Mouse (Mus musculus): ENCODE data around the gene Usp10. TPM values are rescaled to one million over a fixed set of nuclear protein-coding genes. Genes with fewer than 3 reads are reported as not detected.

The Usp10 gene
- total and polyA plus RNA-seq, 3 experiments: 227 to 398 (median 263) TPM

DNA sequence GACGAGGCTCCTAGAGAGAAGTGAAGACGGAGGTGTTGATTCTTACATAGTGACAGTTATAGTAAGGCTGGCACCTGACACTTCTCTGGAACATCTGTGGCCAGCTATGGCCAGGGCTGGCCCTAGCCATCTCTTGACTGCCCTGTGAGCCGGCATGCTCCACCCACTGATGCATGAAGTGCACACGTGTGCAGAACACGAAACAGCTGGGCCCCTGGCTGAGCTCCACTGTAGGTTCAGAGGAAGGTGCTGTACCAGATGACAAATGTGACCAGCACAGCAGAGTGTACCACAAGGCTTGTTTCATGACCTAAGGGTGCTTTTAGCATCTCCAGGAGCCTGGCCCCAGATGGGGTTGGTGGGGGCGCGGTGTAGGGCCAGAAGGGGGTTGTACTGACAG, 84.0 kb downstream of the Usp10 start:
- Histone ChIP-seq H3K79me2 (ENCODE audit: control insufficient read depth, insufficient read depth, low read length, poor library complexity) (no peaks in the 10 kb centered on the region), H3K9ac (ENCODE audit: control insufficient read depth, low read depth, low read length, poor library complexity, severe bottlenecking) (no peak overlapping the region), H3K4me3 (ENCODE audit: control insufficient read depth in 1 of 2, insufficient read depth in 1 of 2, low read depth in 2 of 2, low read length in 2 of 2) (no peak overlapping the region), H3K4me1 (ENCODE audit: control insufficient read depth in 1 of 2, insufficient read depth in 2 of 2, low read length in 2 of 2) (no peaks in the 10 kb centered on the region), H3K36me3 (ENCODE audit: control insufficient read depth in 1 of 2, insufficient read depth in 2 of 2, low read length in 2 of 2) (no peaks in the 10 kb centered on the region), H3K27ac (ENCODE audit: control insufficient read depth, low read depth, low read length) (no peak overlapping the region), H3K9me3 (replicated peaks; ENCODE audit: insufficient read depth, low read length) (no peaks in the 10 kb centered on the region), H3K27me3 (ENCODE audit: control insufficient read depth in 1 of 2, insufficient read depth in 2 of 2, low read length in 2 of 2) (0 out of 4 replicates have a peak, but pooled peaks cover 0 to 1% of the 10 kb centered on the region in 2 experiments)
- no peak for DNase-seq (ENCODE audit: low read depth, low spot score)
- TF ChIP-seq TAL1 (IDR thresholded peaks at IDR 0.05; ENCODE audit: low read length) (no peak), ELF1 (IDR thresholded peaks at IDR 0.05; ENCODE audit: low read depth, low read length) (no peak), EP300 (IDR thresholded peaks at IDR 0.05; ENCODE audit: low read depth in 1 of 2, low read length in 2 of 2) (no peak), ZKSCAN1 (IDR thresholded peaks at IDR 0.05; ENCODE audit: low read depth, low read length) (no peak), HCFC1 (IDR thresholded peaks at IDR 0.05; ENCODE audit: low read depth, low read length) (no peak), UBTF (IDR thresholded peaks at IDR 0.05; ENCODE audit: borderline replicate concordance, insufficient read depth, low read depth, low read length) (no peak), RCOR1 (IDR thresholded peaks at IDR 0.05; ENCODE audit: low read depth, low read length) (no peak), NELFE (IDR thresholded peaks at IDR 0.05; ENCODE audit: low read depth, low read length) (no peak), POLR2A (IDR thresholded peaks at IDR 0.05; ENCODE audit: control insufficient read depth in 1 of 2, insufficient read depth in 1 of 2, low read depth in 1 of 2, low read length in 2 of 2, poor library complexity in 1 of 2) (no peak), SIN3A (IDR thresholded peaks at IDR 0.05; ENCODE audit: low read length) (no peak), SMC3 (IDR thresholded peaks at IDR 0.05; ENCODE audit: low read depth, low read length) (no peak), RAD21 (IDR thresholded peaks at IDR 0.05; ENCODE audit: low read depth, low read length) (no peak), CHD2 (IDR thresholded peaks at IDR 0.05; ENCODE audit: low read length) (no peak), TCF12 (IDR thresholded peaks at IDR 0.05; ENCODE audit: low read depth, low read length) (no peak), MAX (IDR thresholded peaks at IDR 0.05; ENCODE audit: low read length) (no peak), ZC3H11A (IDR thresholded peaks at IDR 0.05; ENCODE audit: low read depth, low read length) (no peak), MAZ (IDR thresholded peaks at IDR 0.05; ENCODE audit: low read depth, low read length) (no peak), USF2 (IDR thresholded peaks at IDR 0.05; ENCODE audit: borderline replicate concordance in 1 of 2, insufficient read depth in 1 of 2, low read depth in 1 of 2, low read length in 2 of 2) (no peak), MYB (IDR thresholded peaks at IDR 0.05; ENCODE audit: low read depth, low read length) (no peak), ETS1 (IDR thresholded peaks at IDR 0.05; ENCODE audit: low read depth, low read length) (no peak)

DNA sequence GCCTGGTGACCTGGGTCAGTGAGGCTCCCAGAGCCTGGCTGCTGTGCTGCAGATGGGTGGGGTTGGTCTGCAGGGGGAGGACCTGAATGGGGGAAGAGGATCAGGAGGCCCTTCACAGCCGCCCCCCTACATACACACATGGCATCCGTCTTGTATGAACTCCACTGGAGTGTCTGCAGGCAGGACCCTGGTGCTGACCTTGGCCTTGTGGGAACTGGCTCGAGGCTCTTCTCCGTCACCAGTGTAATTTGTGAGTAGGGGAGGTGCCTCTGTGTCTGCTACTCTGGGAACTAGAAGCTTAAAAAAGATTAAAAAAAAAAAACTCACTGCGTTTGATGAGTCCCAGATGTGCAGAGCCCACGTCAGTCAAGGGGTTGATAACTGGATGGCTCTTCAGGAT, 84.4 kb downstream of the Usp10 start:
- no peaks in the 10 kb centered on the region for H3K79me2 ChIP-seq (ENCODE audit: control insufficient read depth, insufficient read depth, low read length, poor library complexity)
- no peak for TF ChIP-seq ZNF384 (IDR thresholded peaks at IDR 0.05; ENCODE audit: low read depth, low read length)
- no peak for TF ChIP-seq ZMIZ1 (IDR thresholded peaks at IDR 0.05; ENCODE audit: low read depth, low read length)
- no peak for TF ChIP-seq NRF1 (IDR thresholded peaks at IDR 0.05; ENCODE audit: insufficient read depth, low read depth, low read length, poor library complexity, severe bottlenecking)
- TF ChIP-seq TAL1 (IDR thresholded peaks at IDR 0.05; ENCODE audit: low read length): no peak
- TF ChIP-seq GATA1 (IDR thresholded peaks at IDR 0.05; ENCODE audit: low read depth, low read length): no peak
- no peak for TF ChIP-seq BHLHE40 (IDR thresholded peaks at IDR 0.05; ENCODE audit: borderline replicate concordance, low read depth, low read length)
- H3K9ac ChIP-seq (ENCODE audit: control insufficient read depth, low read depth, low read length, poor library complexity, severe bottlenecking): no peak overlapping the region
- H3K36me3 ChIP-seq (ENCODE audit: control insufficient read depth in 1 of 2, insufficient read depth in 2 of 2, low read length in 2 of 2): no peaks in the 10 kb centered on the region
- no peak overlapping the region for H3K27ac ChIP-seq (ENCODE audit: control insufficient read depth, low read depth, low read length)
- H3K27me3 ChIP-seq (ENCODE audit: control insufficient read depth in 1 of 2, insufficient read depth in 2 of 2, low read length in 2 of 2): 0 out of 4 replicates have a peak, but pooled peaks cover 0 to 1% of the 10 kb centered on the region in 2 experiments
- H3K4me1 ChIP-seq (ENCODE audit: control insufficient read depth in 1 of 2, insufficient read depth in 2 of 2, low read length in 2 of 2): no peaks in the 10 kb centered on the region
- H3K4me3 ChIP-seq (ENCODE audit: control insufficient read depth in 1 of 2, insufficient read depth in 1 of 2, low read depth in 2 of 2, low read length in 2 of 2): no peak overlapping the region
- DNase-seq (ENCODE audit: low read depth, low spot score): no peak
- H3K9me3 ChIP-seq (replicated peaks; ENCODE audit: insufficient read depth, low read length): no peaks in the 10 kb centered on the region
